Mouse (Mus musculus): ENCODE results near the gene Smco3. TPM values are rescaled to one million over a fixed set of nuclear protein-coding genes. Genes with fewer than 3 reads are reported as not detected.

Gene Smco3
- total and polyA plus RNA-seq, 3 experiments = 0.38 TPM; not detected in 2

GRCm38 (mm10) chr6:136827116-136827515, 8.1 kb downstream of the Smco3 start:
- Histone ChIP-seq H3K27me3 (ENCODE audit: insufficient read depth, low read length) (no peaks in the 10 kb centered on the region), H3K9me3 (replicated peaks) (no peaks in the 10 kb centered on the region), H3K4me1 (ENCODE audit: insufficient read depth, low read depth, low read length) (peaks cover 36% of the 10 kb centered on the region), H3K4me3 (ENCODE audit: low read depth, low read length) (peak overlapping the region; percentile 93), H3K36me3 (replicated peaks) (peaks cover 31% of the 10 kb centered on the region)
- TF ChIP-seq POLR2AphosphoS5 (IDR thresholded peaks at IDR 0.05; ENCODE audit: insufficient replicate concordance, low read depth, low read length) = no peak
- TF ChIP-seq GATA1 (IDR thresholded peaks at IDR 0.05; ENCODE audit: borderline replicate concordance, low read length) = no peak
- TF ChIP-seq GATA2 (IDR thresholded peaks at IDR 0.05; ENCODE audit: borderline replicate concordance, low read depth, low read length) = no peak
- no peak for TF ChIP-seq CTCF (IDR thresholded peaks at IDR 0.05; ENCODE audit: low read depth, low read length)
- TF ChIP-seq TAL1 (conservative IDR thresholded peaks at IDR 0.05; ENCODE audit: low read depth, low read length) = no peak
- no peak for ATAC-seq (ENCODE audit: extremely low read depth, insufficient number of reproducible peaks, low FRiP score, poor library complexity, severe bottlenecking)
- DNase-seq (ENCODE audit: low spot score) = no peak

DNA sequence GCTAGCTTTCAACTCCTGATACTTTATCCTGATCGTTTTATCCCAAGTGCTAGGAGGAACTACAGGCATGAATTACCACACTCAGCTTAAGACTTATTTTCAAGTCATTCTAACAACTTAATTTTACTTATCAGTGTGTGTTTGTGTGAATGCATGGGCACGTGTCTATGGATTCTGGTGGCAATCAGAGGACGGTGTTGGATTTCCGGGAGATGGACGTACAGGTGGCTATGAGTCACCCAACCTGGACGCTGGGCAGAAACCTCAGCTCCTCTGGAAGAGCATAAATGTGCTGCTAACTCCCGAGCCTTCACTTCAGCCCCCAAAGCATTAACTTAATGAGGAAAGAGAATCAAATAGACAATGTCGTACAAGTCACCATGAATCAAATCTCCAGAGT, 10.3 kb downstream of the Smco3 start:
- H3K4me3 ChIP-seq (ENCODE audit: low read depth, low read length) = no peak overlapping the region
- no peak for DNase-seq (ENCODE audit: low spot score)
- H3K27me3 ChIP-seq (ENCODE audit: insufficient read depth, low read length) = no peaks in the 10 kb centered on the region
- peaks cover 52% of the 10 kb centered on the region for H3K36me3 ChIP-seq (replicated peaks)
- peaks cover 44% of the 10 kb centered on the region for H3K4me1 ChIP-seq (ENCODE audit: insufficient read depth, low read depth, low read length)
- H3K9me3 ChIP-seq (replicated peaks) = no peaks in the 10 kb centered on the region
- no peak for TF ChIP-seq GATA1 (IDR thresholded peaks at IDR 0.05; ENCODE audit: borderline replicate concordance, low read length)
- no peak for TF ChIP-seq POLR2AphosphoS5 (IDR thresholded peaks at IDR 0.05; ENCODE audit: insufficient replicate concordance, low read depth, low read length)
- no peak for TF ChIP-seq CTCF (IDR thresholded peaks at IDR 0.05; ENCODE audit: low read depth, low read length)
- no peak for TF ChIP-seq TAL1 (conservative IDR thresholded peaks at IDR 0.05; ENCODE audit: low read depth, low read length)
- no peak for TF ChIP-seq GATA2 (IDR thresholded peaks at IDR 0.05; ENCODE audit: borderline replicate concordance, low read depth, low read length)
- no peak for ATAC-seq (ENCODE audit: extremely low read depth, insufficient number of reproducible peaks, low FRiP score, poor library complexity, severe bottlenecking)

DNA sequence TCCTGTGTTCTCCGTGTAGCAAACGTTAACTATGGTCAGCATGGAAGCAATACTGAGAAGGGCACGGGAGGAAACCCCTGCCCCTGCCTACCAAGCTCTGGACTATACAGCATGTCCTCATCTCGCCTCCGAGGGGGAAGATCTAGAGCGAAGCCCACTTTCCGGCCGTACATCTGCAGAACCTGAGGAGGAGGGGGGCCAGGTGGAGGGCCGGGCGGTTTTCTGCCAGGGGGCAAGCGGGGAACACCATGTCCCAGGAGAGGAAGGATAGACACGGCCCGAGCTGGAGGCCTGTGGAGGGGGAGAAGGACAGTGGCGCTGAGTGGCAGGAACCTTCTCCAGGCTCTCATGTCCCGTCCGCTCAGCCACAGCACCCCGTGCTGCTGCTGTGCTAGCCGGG, 14.2 kb downstream of the Smco3 start:
- no peak for DNase-seq (ENCODE audit: low spot score)

DNA sequence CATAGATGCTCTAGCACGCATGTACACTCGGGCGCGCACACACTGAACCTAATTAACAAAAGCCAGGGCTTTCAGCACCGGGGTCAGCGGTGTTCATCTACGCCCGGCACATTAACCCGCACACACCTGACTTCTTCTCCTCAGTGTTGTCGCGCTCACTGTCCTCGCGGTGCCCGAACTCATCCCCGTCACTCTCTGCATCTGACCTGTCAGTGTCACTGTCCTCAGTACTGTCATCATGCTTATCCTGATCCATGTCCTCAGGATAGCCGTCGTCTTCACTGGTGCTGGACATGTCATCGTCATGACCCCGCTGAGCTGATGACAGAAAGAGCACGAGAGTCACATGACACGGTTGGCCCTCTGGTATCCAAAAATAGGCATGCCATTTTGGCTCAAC, 14.9 kb downstream of the Smco3 start:
- peak overlapping the region; percentile 18; the same call in 1 of the 2 replicates for H3K4me3 ChIP-seq (ENCODE audit: low read depth, low read length)
- DNase-seq (ENCODE audit: low spot score) = no peak
- TF ChIP-seq CTCF (IDR thresholded peaks at IDR 0.05; ENCODE audit: low read depth, low read length) (no peak), GATA1 (IDR thresholded peaks at IDR 0.05; ENCODE audit: borderline replicate concordance, low read length) (no peak), POLR2AphosphoS5 (IDR thresholded peaks at IDR 0.05; ENCODE audit: insufficient replicate concordance, low read depth, low read length) (no peak), TAL1 (conservative IDR thresholded peaks at IDR 0.05; ENCODE audit: low read depth, low read length) (no peak), GATA2 (IDR thresholded peaks at IDR 0.05; ENCODE audit: borderline replicate concordance, low read depth, low read length) (no peak)
- peaks cover 93% of the 10 kb centered on the region for H3K36me3 ChIP-seq (replicated peaks)
- peaks cover 42% of the 10 kb centered on the region for H3K4me1 ChIP-seq (ENCODE audit: insufficient read depth, low read depth, low read length)
- H3K9me3 ChIP-seq (replicated peaks) = no peaks in the 10 kb centered on the region
- no peaks in the 10 kb centered on the region for H3K27me3 ChIP-seq (ENCODE audit: insufficient read depth, low read length)
- no peak for ATAC-seq (ENCODE audit: extremely low read depth, insufficient number of reproducible peaks, low FRiP score, poor library complexity, severe bottlenecking)

More for the DNA sequence above, 14.2 kb downstream of the Smco3 start:
- Histone ChIP-seq H3K36me3 (replicated peaks) (peaks cover 90% of the 10 kb centered on the region), H3K4me1 (ENCODE audit: insufficient read depth, low read depth, low read length) (peaks cover 43% of the 10 kb centered on the region), H3K4me3 (ENCODE audit: low read depth, low read length) (no peak overlapping the region), H3K27me3 (ENCODE audit: insufficient read depth, low read length) (no peaks in the 10 kb centered on the region), H3K9me3 (replicated peaks) (no peaks in the 10 kb centered on the region)
- TF ChIP-seq CTCF (IDR thresholded peaks at IDR 0.05; ENCODE audit: low read depth, low read length) (no peak), GATA1 (IDR thresholded peaks at IDR 0.05; ENCODE audit: borderline replicate concordance, low read length) (no peak), GATA2 (IDR thresholded peaks at IDR 0.05; ENCODE audit: borderline replicate concordance, low read depth, low read length) (no peak), POLR2AphosphoS5 (IDR thresholded peaks at IDR 0.05; ENCODE audit: insufficient replicate concordance, low read depth, low read length) (no peak), TAL1 (conservative IDR thresholded peaks at IDR 0.05; ENCODE audit: low read depth, low read length) (no peak)
- ATAC-seq (ENCODE audit: extremely low read depth, insufficient number of reproducible peaks, low FRiP score, poor library complexity, severe bottlenecking) = no peak

DNA sequence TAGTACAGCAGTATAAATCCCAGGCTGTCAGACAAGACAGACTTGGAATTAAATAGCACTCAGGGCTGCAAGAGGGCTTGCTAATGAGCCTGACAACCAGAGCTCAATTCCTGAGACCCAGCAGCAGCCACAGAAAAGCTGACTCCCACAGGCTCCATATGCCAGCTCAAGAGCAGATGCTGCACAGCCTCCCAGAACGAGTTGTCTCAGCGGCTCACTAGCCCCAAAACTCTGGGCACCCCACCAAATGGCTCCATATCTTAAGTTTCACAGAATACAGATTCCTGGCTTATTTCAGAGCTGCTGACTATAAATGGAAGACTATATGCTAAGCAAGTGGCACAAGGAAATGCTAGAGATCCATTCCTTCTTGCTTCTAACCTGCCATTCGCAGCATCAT, 17.7 kb downstream of the Smco3 start:
- peaks cover 94% of the 10 kb centered on the region for H3K36me3 ChIP-seq (replicated peaks)
- ATAC-seq (ENCODE audit: extremely low read depth, insufficient number of reproducible peaks, low FRiP score, poor library complexity, severe bottlenecking) = no peak

DNA sequence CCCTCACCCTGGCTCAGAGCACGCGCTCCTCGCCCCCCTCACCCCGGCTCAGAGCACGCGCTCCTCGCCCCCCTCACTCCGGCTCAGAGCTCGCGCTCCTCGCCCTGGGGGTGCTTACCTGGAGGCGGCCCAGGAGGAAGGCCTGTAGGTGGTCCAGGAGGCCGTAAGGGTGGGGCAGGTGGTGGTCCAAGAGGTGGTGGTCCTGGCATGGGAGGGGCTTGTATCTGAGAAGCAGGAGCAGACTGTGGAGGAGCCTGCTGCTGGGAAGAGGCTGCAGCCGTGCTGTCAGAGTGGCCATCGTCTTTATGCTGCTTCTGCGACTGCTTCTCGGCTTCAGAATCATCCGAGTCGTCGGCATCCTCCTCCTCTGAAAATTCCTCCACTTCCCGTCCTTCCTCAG, 18.4 kb downstream of the Smco3 start:
- Histone ChIP-seq H3K36me3 (replicated peaks) (peaks cover 93% of the 10 kb centered on the region), H3K4me1 (ENCODE audit: insufficient read depth, low read depth, low read length) (peaks cover 44% of the 10 kb centered on the region), H3K9me3 (replicated peaks) (no peaks in the 10 kb centered on the region), H3K27me3 (ENCODE audit: insufficient read depth, low read length) (no peaks in the 10 kb centered on the region), H3K4me3 (ENCODE audit: low read depth, low read length) (no peak overlapping the region)
- DNase-seq (ENCODE audit: low spot score) (no peak), ATAC-seq (ENCODE audit: extremely low read depth, insufficient number of reproducible peaks, low FRiP score, poor library complexity, severe bottlenecking) (no peak)
- TF ChIP-seq TAL1 (conservative IDR thresholded peaks at IDR 0.05; ENCODE audit: low read depth, low read length) (no peak), CTCF (IDR thresholded peaks at IDR 0.05; ENCODE audit: low read depth, low read length) (no peak), POLR2AphosphoS5 (IDR thresholded peaks at IDR 0.05; ENCODE audit: insufficient replicate concordance, low read depth, low read length) (no peak), GATA2 (IDR thresholded peaks at IDR 0.05; ENCODE audit: borderline replicate concordance, low read depth, low read length) (no peak), GATA1 (IDR thresholded peaks at IDR 0.05; ENCODE audit: borderline replicate concordance, low read length) (no peak)

More for the DNA sequence above, 17.7 kb downstream of the Smco3 start:
- TF ChIP-seq CTCF (IDR thresholded peaks at IDR 0.05; ENCODE audit: low read depth, low read length) (no peak), POLR2AphosphoS5 (IDR thresholded peaks at IDR 0.05; ENCODE audit: insufficient replicate concordance, low read depth, low read length) (no peak), GATA2 (IDR thresholded peaks at IDR 0.05; ENCODE audit: borderline replicate concordance, low read depth, low read length) (no peak), GATA1 (IDR thresholded peaks at IDR 0.05; ENCODE audit: borderline replicate concordance, low read length) (no peak), TAL1 (conservative IDR thresholded peaks at IDR 0.05; ENCODE audit: low read depth, low read length) (no peak)
- no peak overlapping the region for H3K4me3 ChIP-seq (ENCODE audit: low read depth, low read length)
- H3K9me3 ChIP-seq (replicated peaks) = no peaks in the 10 kb centered on the region
- no peaks in the 10 kb centered on the region for H3K27me3 ChIP-seq (ENCODE audit: insufficient read depth, low read length)
- DNase-seq (ENCODE audit: low spot score) = no peak
- H3K4me1 ChIP-seq (ENCODE audit: insufficient read depth, low read depth, low read length) = peaks cover 51% of the 10 kb centered on the region

Measured in G1E (cell line).